Mouse (Mus musculus) R1 (cell line): ENCODE measurements around the gene Gpr158.
A peak's percentile ranks its signal among the peaks of the same experiment; 100 is the strongest.

Experiments used
- DNase-seq: peaks from one replicate; pipeline ENCODE4 v3.0.0-alpha.2; 2018; ENCODE audit warnings: low read depth, low spot score

Gene Gpr158

DNA sequence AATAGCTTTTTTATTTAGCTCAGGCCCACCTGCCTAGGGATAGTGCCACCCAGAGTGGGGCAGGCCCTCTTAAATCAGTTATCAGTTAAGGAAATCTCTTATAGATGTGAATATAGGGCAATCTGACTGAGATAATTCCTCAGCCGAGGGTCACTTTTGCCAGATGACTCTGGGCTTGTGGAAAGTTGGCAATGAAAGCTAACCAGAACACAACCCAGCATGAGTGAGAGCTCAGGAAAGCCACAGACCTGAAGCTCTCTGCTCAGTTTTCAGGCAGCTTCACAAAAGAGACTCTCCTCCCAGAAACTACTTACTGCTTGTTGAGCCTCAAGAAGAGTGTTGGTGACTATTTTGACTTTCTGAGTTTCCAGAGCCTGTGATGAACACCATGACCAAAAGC is 264.8 kb downstream of the Gpr158 start:
- DNase-seq: no peak

DNA sequence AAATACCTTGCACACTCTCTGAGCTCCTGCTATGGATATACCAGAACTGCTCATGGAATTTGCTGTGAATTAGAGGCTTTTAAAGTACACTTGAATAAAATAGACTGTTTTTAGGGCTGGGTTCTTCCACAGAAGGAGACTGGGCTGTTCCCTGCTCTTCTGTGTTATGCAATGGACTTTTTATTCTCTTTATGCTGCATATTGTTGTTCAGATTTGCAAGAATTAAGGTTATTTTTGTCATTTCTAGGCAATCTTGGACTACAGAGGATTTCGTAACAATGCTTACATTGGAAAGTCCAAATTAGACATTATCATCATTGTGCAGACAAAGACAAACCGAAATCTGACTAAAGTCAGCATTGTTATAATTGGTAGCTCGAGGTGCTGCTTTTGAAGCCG is 298.4 kb downstream of the Gpr158 start:
- no peak for DNase-seq

DNA sequence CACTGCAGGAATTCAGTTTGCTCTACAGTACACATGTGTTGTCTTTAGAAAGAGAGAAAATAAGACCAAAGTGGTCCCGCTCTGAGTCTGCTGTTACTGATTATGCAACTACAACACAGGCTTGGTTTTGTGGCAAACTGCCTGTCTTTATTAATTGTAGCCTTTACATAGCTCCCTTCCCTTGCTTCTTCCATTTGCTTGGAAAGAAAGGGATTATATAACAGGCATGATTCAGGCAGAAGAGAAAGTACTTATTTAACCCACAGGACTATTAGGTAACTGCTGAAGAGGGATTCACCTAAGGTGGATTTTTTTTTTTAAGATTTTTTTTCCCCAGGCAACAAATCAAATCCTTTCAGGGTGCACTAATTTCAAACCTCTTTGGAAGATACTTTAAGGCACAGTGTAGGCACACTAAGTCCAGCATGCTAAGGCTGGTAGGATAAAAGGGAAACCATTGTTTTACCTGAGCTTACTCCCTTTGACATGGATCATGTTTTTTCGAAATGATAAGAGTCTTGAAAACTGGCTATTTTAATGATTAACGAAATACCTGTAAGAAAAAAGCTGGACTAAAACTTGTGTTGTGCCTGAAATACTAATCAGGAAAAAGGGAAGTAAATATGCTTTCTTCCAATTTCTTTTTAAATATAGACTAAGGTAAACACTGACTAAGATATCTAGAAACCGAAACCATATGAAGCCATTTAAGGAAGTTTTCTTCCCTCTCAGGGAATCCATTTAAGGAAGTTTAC is 308.9 kb downstream of the Gpr158 start:
- no peak for DNase-seq

DNA sequence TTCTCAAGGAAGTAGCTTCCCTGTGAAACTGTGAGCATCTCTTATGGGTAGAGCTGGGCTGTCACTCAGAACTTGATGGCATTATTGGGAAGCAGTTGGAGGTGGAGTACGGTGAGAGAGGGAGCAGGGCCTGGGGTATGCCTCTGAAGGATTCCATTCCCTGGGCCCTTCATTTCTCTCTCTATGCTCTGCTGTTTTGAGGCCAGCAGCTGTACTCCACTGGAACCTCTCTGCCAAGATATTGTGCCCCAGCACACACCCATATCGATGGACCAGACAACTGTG is 309.4 kb downstream of the Gpr158 start:
- DNase-seq: no peak

DNA sequence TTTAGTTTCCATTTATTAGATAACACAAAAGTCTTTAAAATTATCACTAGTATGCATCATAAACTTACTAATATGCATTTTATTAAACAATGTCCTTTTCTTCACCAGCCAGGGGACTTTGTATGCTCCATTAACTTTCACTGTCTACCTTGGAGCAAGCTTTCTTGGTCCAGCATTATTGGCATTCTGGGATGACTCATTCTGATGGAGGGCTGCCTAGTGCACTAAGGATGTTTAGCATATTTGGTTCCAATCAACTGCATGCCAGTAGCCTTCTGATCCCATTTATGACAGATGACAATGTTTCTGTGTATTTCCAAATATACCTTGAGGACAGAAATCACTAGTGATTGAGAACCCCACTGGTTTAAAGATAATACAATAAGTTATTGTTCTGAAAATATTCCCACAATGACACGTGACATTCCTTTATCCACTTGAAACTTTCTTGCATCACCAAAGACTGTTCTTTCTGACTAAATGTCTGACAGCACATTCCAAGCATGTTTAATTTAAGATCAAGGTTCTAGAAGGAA is 313.5 kb downstream of the Gpr158 start:
- no peak for DNase-seq

DNA sequence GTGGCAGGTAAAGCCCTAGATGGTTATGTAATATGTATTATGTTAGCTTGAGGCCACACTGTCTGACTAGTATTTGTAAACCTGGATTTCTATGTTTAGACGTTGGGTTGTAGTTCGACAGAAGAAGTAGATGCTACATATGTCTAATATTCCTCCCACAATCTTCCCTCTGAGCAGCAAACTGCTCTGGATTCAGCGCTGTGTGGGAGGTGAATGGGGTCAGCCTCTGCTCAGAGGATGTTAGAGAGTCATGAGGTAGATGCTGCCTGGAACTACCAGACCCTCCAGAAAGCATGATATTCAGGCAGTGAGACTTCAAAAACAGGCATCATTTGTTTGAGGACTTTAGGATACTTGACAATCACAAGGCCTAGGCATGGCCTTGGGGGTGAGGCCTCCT is 317.4 kb downstream of the Gpr158 start:
- DNase-seq: no peak

DNA sequence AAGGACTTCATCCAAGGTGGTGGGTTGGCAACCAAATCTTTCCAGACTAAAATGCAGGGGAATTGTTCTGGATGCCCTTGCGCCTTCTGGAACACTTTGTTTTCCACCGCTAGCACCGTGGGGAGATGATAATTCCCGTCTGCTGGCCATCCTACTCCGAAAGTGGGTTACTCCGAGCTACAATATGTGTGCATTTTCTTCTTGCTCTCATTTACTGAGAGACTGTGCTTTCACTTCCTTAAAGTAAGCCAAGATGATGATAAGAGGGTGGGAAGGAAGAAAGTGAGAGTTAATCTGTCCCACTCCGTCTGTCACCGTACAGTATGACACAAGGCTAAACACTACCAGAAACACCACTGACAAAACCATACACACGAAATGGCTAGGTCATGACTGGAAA is 325.8 kb downstream of the Gpr158 start:
- no peak for DNase-seq

DNA sequence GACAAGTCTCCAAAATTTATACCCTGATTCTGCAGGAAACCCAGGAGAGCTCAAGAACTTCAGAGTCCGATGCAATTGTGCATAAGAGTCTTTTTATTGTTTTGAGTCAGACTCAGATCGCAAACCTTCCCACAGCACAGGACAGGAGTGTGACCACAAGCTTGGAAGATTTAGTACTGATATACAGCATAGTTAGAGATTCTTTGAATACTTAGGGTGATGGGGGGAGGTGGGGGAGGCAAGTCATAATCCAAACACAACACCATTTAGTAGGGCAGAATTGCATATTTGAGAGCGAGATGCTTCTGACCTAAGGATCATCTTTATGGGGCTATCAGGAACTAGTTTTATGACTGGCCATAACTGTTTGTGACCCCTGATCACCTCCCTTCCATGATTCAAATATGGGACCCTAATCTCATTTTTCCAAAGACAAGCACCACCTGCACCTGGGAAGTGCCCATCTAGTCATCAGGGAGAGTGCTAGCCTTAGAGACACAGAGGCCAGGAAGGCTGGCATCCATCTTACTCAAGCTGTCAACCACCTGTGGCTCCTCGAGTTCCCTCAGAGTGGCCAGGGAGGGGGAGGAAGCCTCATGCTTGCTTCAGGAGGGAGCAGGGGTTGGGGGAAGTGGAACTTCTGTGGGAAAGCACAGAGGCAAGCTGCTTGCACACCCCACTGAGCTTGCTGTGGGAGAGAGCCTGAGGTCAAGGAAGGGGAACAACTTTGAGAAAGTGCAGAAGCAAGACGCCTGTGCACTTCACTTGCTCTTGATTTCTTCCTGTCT is 326.7 kb downstream of the Gpr158 start:
- DNase-seq: no peak

DNA sequence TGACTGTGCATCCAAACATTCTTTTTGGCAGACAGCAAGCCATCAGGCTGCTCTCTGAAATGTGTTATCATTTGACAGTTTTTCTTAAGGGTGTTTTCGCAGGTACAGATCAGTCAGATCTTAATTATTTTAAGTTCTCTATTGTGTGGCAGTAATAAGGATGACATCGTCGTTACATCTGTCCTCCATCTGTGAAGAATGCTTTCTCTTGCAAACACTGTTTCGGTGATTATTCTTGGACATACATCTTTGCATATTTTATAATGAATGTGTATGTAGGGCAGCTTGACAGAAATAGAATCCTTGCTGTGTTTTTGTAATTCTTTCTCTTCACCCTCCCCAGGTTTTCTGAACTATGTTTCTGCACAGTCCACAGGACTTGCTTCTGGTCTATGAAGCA is 360.7 kb downstream of the Gpr158 start:
- no peak for DNase-seq

DNA sequence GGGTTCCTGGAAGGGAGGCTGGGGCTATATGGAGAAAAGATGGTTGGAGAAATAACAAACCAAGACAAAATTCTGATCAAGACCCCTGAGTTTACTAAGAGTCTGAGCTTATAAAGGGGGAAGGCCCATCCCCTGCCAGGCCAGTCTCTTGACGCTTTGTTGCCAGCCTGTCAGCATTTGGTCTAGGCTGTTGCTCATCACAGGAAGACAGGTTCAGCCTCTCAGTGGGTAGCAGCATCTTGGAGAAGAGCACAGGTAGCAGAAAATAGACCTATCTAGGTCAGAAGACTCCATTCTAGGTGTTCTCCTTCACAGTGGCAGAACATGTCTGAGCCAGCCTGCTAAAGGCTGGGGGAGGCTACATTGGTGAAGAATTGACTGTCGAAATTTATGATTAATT is 416.4 kb downstream of the Gpr158 start:
- DNase-seq: no peak

DNA sequence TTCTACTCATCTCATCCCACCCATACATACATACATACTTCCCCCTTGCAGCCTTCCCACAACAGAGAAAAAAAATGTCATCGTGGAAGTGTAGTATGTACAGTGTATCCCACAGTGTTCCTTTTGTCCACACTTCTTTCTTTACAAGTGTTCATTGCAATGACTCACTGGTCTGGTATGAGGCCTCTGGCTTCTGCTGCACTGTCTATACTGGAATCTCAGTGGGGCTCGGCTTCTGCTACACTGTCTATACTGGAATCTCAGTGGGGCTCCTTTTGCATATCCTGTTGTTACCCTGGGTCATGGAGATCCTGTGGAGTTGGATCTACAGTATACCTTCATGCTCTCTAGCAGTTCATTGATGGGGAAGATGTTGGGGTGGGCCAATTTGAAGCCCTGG is 425.8 kb downstream of the Gpr158 start:
- peak; percentile 94 for DNase-seq

DNA sequence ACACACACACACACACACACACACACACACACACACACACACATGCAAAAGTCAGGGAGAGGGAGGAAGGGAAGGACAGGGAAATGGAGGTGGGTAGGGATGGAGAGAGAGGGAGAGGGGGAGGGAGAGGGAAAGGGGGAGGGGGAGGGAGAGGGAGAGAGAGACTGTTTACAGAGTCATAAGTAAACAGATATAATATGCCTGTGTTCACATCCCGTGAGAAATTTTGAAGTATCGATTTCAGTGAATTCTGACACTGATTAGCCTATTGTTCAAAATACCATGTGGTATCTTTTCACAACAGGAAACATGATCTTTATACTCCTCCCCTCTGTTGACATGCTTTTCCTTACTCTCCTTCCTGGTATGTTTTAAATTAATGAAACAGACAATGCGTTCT is 432.3 kb downstream of the Gpr158 start:
- DNase-seq: no peak

DNA sequence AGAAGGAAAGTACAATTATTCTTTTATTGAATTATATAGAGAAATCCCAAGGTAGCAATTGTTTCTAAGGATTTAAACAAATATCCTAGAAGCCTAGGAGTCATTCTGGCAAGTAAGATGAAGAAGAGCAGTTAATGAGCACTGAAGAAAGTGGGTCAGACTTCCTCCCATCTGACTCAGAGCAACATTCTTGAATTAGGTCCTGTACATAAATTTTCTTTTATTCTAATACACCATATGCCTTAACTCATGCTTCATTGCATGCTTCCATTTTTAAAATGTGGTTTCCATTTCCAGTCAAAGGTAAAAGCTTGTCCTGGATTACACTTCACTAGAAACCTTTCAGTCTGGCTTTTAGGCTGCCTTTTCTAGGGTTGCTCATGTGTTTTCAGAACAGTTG is 432.7 kb downstream of the Gpr158 start:
- no peak for DNase-seq

DNA sequence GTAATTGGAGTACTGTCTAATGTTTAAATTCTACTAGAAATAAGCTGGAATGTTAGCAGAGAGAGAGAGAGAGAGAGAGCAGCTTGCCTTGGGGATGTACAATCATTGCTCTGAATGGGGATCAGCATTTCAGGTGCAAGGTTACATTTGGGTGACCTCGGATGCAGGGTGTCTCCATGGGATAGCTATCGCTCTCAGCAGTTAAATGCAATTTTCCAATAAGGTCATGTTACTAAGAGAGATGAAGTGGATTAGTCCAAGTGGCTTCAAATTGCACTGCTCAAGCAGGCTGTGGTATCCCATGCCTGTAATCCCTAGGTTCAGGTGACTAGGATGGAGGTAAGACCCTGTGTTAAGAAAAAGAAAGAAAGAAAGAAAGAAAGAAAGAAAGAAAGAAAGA is 441.2 kb downstream of the Gpr158 start:
- no peak for DNase-seq

DNA sequence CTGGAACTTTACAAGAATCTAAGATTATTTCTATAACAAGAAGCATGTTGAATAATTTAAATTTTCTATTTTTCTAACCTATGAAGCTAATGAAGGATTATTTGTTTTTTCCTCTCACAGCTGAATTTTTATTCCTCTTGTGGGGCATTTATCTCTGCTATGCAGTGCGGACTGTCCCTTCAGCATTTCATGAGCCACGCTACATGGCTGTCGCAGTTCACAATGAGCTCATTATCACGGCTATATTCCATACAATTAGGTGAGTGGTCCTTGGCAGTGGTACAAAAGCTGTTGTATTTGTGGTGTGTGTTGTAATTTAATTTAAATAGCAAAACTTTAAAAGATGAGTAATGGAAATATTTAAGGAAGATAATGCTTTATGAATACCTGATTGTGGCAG is 443.1 kb downstream of the Gpr158 start:
- DNase-seq: no peak

DNA sequence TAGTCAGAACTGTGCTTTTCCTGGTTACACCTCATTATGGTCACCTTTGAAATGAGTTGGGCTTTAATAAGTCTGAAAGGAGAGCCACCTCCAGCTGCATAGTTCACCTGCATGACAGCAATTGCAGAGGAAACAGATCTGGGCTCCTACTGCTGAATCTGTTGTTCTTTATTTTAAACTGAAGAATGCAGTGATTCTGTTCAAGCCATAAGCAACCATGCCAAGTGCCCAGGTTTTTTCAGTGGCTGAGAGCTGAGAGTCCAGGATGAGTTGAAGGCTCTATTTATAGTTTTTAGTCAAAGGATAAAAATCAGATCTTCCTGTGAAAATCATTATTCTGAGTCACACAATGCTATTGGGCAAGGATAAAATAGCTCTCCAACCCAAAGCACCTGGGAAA is 496.7 kb downstream of the Gpr158 start:
- no peak for DNase-seq
